Mouse (Mus musculus) neutrophil, adult 5-6 weeks (primary cell): ENCODE data around the gene Stambp. TPM values are rescaled to one million over a fixed set of nuclear protein-coding genes. Genes with fewer than 3 reads are reported as not detected.
A peak's percentile ranks its signal among the peaks of the same experiment; 100 is the strongest.

Source experiments
- ATAC-seq: fragments of 151-379, 151-347 bp; 2 replicates; pipeline ENCODE4 v1.8.0; 2017; ENCODE audit warnings: mild to moderate bottlenecking, moderate TSS enrichment; ENCODE audit not compliant: insufficient number of reproducible peaks, poor library complexity, low FRiP score, severe bottlenecking; ENCODE audit errors: extremely low read depth
- total RNA-seq: library from RNA; stranded (forward); fragments of 200-1000 nt; gene quantifications from 2 replicates; pipeline ENCODE4 v1.2.3, GENCODE M21; 2017

Gene Stambp
- total RNA-seq, 1 experiment from 2014 or later = 4.8 TPM

DNA sequence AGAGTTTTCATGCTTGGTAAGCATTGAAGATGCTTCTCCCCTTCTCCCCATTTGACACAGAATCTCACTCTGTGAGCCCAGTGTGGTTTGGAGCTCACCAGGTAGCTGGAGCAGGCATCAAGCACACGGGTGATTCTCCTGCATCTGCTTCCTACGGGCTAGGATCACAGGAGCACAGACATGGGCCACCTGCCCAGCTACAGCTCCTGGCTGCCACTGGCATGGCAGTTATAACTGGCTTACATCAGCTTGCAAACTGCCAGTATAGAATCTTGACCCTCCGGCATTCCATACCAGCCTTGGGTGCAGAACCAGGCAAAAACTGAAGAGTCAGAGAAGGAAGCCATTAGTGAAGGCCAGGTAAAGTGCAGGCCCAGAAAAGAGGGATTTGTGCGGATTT is 3.1 kb upstream of the Stambp start:
- no peak for ATAC-seq

DNA sequence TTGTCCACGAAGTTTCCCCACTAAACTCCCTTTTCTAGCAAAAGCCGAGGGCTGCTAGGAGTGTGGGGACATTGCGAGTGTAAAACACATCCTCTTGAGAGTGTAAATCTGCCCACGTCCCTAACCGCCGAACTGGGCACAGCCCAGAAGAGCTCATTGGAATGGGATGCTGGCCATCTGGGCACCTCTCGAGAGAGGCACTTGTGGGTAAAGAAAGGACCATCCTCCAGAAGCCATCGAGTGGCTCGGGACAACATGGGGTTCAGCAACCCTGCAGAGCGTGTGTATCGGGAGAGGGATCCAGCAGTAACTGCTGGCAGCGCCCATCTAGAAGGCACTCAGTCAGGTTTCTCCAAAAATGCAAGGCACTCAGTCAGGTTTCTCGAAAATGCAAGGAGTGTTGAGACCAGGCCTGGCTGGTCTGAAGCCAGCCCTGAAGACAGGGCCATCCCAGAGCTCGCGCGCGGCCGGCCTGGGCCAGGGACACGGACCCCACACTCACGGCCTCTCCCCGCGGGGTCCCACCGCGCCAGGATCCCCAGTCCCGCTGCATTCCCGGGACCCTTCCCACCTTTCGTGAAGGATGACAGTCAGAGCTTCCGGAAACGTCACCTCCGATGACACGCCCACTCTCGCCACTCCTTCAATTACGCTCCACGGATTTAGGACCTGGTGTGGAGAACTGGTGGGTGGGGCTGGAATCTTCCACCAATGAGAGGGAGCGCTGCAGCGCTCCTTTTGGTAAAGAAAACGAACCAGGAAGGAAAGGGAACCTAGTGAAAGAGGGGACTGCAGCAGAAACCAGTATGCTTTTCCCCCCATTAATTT is 475 bp downstream of the Stambp start:
- ATAC-seq = peak; percentile 77

GRCm38 (mm10) chr6:83568901-83569862 is 3.3 kb downstream of the Stambp start:
- ATAC-seq = no peak

DNA sequence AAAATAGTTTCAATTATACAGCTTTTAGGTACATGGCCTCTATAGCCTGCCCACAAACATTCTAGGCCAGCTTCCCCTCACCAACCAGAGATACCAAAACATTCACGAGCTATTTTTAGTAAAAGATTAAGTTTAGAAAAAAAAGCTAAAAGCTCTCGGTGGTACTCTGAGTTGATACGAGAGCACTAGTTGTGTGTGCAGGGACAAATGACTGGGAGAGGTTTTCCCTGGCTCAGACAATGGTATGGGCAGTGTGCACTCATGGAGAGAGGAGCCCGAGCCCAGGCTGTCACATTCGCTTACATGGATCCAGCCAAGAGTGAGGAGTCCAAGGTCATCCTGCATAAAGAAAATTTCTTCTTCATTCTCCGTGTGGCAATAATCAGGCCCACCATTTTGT is 16.6 kb downstream of the Stambp start:
- no peak for ATAC-seq

DNA sequence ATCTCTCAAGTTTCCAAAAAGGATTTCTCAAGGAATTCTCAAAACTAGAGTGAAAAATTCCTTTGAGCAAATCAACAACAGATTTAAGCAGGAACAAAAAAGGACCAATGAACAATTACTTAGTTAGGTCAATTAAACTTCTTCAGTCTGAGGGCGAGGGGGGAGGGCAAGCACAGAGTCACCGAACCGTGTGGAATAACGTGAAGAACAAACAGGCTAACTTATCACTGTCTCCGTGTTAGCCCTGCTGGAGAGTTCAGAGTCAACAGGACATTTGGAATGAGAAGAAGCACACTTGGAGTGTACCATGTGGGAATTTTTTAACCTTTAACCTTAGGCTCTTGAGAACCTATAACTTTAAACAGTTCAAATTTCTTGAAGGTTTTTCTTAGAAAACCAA is 24.2 kb downstream of the Stambp start:
- no peak for ATAC-seq

- no peak for ATAC-seq
Measured at GRCm38 (mm10) chr6:83545778-83546177, 26.8 kb downstream of the Stambp start.

- no peak for ATAC-seq
Measured at GRCm38 (mm10) chr6:83541756-83542456, 30.6 kb downstream of the Stambp start.

- no peak for ATAC-seq
Measured at GRCm38 (mm10) chr6:83540017-83540416, 32.5 kb downstream of the Stambp start.

DNA sequence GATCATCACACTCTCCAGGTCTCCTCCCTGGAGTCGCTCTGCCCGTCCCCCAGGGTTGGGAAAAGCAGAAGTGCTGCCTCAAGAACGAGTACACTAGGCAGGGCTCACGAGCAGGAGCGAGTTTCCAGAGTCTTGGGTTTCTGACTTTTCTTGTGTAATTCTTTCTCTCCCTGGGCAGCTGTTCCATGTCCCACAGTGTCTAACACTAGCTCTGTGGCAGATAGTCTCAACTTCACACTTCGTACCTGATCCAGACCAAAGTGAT is 35.8 kb downstream of the Stambp start:
- ATAC-seq = no peak

DNA sequence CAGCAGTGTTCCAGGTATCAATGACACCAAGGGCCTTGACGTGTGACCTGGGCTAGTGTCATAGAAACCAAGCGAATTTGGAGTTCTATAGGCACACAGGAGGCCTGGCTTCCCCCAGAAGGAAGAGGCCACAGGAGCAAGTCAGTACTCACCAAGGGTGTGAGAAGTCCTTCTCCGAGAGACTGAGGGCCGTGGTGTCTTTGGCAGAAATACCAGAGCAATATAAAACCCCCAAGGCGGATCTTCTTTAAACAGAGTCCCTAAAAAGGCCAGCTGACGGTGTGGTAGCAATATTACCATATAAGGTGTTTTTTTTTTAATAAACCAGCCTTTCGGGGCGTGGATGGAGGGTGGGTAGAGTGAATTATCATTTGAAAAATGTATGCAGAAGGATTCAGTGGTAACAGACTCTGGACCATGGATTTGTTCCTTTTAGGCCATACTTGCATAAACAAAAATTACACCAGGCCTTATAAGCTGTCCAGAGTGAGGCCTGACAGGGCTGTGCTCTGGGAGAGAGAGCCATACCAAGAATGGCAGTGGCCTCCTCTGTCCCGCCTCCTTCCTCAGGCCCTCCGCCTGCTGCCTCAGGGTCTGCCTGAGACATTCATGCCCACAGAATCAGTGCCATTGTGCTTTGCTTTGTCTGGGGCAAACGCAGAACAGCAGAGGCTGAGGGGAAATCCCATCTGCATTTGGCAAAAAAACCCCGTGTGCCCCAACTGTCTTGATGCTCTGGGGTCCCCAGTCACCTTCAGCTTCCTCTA is 36.3 kb downstream of the Stambp start, which contains the start of gene Actg2:
Gene Actg2 (minus strand): TSS at position 238 of the 767 bp plus-strand sequence.
- ATAC-seq = no peak

DNA sequence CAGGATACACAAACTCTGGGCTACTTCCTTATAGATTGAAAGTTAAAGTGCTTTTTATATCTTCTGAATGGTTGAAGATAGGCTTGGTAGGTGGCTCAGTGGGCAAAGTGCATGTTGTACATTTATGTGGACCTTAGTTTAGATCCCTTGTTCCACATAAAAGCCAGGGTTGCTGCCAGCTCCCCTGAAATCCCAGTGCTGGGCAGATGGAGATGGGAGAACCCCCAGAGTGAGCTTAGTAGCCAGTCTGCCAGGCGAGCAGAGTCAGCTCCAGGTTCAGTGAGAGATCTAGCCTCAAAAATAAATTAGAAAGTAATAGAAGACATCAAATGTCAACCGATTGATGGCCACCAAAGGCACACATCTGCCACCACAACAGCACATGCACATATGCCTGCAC is 39.9 kb downstream of the Stambp start:
- no peak for ATAC-seq

DNA sequence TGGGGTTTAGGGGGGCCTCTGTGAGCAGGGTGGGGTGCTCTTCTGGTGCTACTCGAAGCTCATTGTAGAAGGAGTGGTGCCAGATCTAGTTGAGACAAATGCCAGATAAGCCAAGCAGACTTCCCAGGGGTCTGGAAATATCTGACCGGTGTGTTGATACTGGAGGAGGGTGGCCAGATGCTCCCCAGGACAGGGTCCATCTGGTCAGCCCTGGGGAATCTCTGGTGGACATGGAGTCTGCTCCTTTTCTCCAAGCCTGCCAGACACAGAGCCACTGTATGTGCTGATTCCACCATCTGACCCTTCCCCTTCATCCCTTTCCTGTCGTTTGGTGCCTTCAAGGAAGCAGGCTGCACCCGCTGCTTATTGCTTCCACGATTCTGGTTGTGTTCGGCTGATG is 49.3 kb downstream of the Stambp start:
- no peak for ATAC-seq

- ATAC-seq = no peak
Measured at GRCm38 (mm10) chr6:83521784-83522183, 50.7 kb downstream of the Stambp start.

DNA sequence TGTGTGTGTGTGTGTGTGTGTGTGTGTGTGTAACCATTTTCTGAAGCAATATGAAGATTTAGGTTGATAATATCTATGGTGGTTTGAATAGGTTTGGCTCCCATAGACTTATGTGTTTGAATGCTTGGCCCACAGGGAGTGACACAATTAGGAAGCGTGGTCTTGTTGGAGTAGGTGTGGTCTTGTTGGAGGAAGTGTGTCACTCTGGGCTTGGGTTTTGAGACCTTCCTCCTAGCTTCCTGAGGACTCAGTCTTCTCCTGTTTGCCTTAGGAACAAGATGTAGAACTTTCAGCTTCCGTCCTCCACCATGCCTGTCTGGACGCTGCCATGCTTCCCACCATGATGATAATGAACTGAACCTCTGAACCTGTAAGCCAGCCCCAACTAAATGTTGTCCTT is 53.9 kb downstream of the Stambp start:
- no peak for ATAC-seq

DNA sequence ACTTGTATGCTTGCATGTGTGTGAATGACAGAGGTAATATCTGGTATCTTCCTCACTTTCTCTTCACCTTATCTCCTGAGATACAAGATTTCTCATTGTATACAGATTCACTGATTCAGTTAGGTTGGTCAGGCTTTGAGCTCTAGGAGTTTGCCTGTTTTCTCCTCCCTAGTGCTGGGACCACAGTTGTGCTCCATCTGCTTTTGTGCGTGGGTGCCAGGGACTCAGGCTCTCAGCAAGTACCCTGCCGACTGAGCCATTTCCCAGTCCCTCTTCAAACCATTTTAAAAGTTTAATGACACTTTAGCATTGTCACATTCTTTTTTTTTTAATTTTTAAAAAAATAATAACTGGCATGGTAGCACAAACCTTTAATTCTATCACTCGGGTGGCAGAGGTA is 57.4 kb downstream of the Stambp start:
- no peak for ATAC-seq

DNA sequence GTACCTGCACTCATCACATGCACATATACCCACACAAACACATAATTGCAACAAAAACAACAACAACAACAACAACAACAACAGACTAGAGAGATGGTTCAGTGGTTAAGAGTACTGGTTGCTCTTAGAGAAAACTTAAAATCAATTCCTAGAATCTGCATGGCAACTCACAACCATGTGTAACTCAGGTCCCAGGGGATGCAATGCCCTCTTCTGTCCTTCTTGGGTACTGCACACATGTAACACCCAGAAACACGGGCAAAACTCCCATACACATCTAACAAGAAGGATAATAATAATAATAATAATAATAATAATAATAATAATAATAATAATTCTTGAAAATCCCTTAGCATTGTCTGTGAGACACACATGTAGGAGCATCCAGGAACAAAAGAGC is 60.0 kb downstream of the Stambp start:
- ATAC-seq = peak; percentile 81

GRCm38 (mm10) chr6:83510210-83510609 is 62.3 kb downstream of the Stambp start:
- no peak for ATAC-seq

DNA sequence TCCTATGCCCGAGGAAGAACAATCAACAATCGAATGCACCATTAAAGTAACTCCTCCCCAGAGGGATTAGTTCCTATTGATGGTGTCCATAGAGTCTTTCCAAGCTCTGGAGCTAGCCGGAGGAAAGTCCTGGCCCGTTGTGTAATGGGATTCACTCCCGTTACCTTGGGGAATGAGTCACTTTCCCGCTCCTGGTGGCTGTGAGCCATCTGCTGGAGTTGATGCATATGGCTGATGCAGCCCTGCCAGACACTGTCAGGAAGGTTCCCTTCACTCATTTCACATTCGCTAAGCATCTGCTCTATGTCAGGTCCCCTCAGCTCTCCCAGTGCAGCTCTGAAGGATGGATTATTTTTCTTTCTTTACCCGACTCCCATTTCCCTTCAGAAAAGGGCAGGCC is 63.1 kb downstream of the Stambp start:
- no peak for ATAC-seq

DNA sequence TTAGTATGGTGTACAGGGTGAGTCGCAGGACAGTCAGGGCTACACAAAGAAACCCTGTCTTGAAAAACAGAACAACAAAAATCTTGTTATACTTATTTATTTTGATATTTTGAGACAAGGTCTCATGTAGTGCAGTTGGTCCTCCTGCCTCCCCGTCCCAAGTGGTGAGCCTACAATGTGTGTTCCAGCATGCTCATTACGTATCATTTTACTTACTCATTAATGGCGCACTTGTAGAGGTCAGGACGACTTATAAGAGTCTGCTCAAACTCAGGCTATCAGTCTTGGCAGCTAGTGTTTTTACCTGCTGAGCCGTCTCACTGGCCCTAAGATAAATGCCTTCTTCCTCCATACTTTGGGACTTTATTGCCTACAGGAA is 65.4 kb downstream of the Stambp start:
- no peak for ATAC-seq
